ENCODE assay signal across 8 mouse cellular contexts in genomic region chrX:38600177-38600994, GRCm38 (mm10). TPM values are rescaled to one million over a fixed set of nuclear protein-coding genes. Genes with fewer than 3 reads are reported as not detected.
DNase-seq lines count a peak whose midpoint lies in the region; ATAC-seq and TF ChIP-seq lines count a peak whose summit lies in the region.

Mcts1 (plus strand) TSS chrX:38600578.

- no peaks in the 10 kb centered on the region for H3K36me3 ChIP-seq in hindbrain, embryonic 10.5 days
- H3K36me3 ChIP-seq in lung, postnatal 0 days (ENCODE audit: insufficient read depth, low read length) = no peaks in the 10 kb centered on the region

- peak; percentile 99 for ATAC-seq in frontal cortex, adult (ENCODE audit: low TSS enrichment)
- peak; percentile 94 for ATAC-seq in lung, postnatal 0 days

- peak within 1 kb of the TSS; percentile 53 for H3K4me2 ChIP-seq in lung, postnatal 0 days (replicated peaks; ENCODE audit: low read depth, low read length)

- no peaks in the 10 kb centered on the region for H3K27me3 ChIP-seq in hindbrain, embryonic 10.5 days (ENCODE audit: insufficient read depth, poor library complexity, severe bottlenecking)
- no peaks in the 10 kb centered on the region for H3K27me3 ChIP-seq in lung, postnatal 0 days (replicated peaks; ENCODE audit: insufficient read depth, low read length)

- H3K9ac ChIP-seq in lung, postnatal 0 days (replicated peaks; ENCODE audit: low read depth) = peak within 1 kb of the TSS; percentile 65

- peak; percentile 33; the same call in 1 of the 2 replicates for TF ChIP-seq EP300 in lung, postnatal 0 days (IDR thresholded peaks at IDR 0.05)

- 16% methylated on average over 26 of the region's 26 CpGs for WGBS in hindbrain, embryonic 10.5 days
- 16% methylated on average over 26 of the region's 26 CpGs for WGBS in lung, postnatal 0 days

- H3K4me1 ChIP-seq in hindbrain, embryonic 10.5 days (replicated peaks) = no peaks in the 10 kb centered on the region
- H3K4me1 ChIP-seq in lung, postnatal 0 days (ENCODE audit: insufficient read depth, low read depth, low read length) = no peaks in the 10 kb centered on the region

- H3K27ac ChIP-seq in hindbrain, embryonic 10.5 days = peak within 1 kb of the TSS; percentile 84
- H3K27ac ChIP-seq in lung, postnatal 0 days (ENCODE audit: low read length) = peak within 1 kb of the TSS; percentile 91

- peak; percentile 87 for DNase-seq in MEL-GATA-1-ER (ENCODE audit: extremely low read depth, low read depth)
- DNase-seq in cerebellum, adult 8-10 months = peak; percentile 68
- peak; percentile 76 for DNase-seq in hindbrain, embryonic 10.5 days (ENCODE audit: low spot score)
- DNase-seq in layer of hippocampus, adult 9-11 months = peak; percentile 90
- DNase-seq in lung, postnatal 0 days (ENCODE audit: low spot score) = peak; percentile 93
- DNase-seq in ovary, postnatal 14 days (ENCODE audit: low spot score) = peak; percentile 41
- peak; percentile 71 for DNase-seq in thymus, postnatal 14 days

- TF ChIP-seq CTCF in lung, postnatal 0 days (IDR thresholded peaks at IDR 0.05) = no peak

- peak within 1 kb of the TSS; percentile 60 for H3K4me3 ChIP-seq in hindbrain, embryonic 10.5 days
- peak within 1 kb of the TSS; percentile 52 for H3K4me3 ChIP-seq in lung, postnatal 0 days (ENCODE audit: low read depth, low read length)

- no peaks in the 10 kb centered on the region for H3K9me3 ChIP-seq in hindbrain, embryonic 10.5 days
- no peaks in the 10 kb centered on the region for H3K9me3 ChIP-seq in lung, postnatal 0 days (ENCODE audit: low read length)

RNA-seq across cellular contexts. Expression of gene Mcts1, which starts in this region (rescaled TPM):
- 88.5 and 106 TPM in 2 replicates for polyA plus RNA-seq in hindbrain, embryonic 10.5 days (2016; fragmentation: Nextera tagmentation; extraction: Ambion mirVana)
- polyA plus RNA-seq in lung, postnatal 0 days (2015; fragmentation: Nextera tagmentation; extraction: Ambion mirVana) = 80.1 and 81.4 TPM in 2 replicates

Comparison
In these comparisons a context has a peak if more than half of its experiments do, and no peak if none do; other contexts are left out.
1. Peak in every context shown above with its lines: DNase-seq, ATAC-seq, H3K4me3 ChIP-seq and H3K27ac ChIP-seq.
2. DNase-seq: peak in every context shown above with its lines; median percentile 93 in lung, postnatal 0 days; 90 in layer of hippocampus, adult 9-11 months; 87 in MEL-GATA-1-ER; 76 in hindbrain, embryonic 10.5 days; 71 in thymus, postnatal 14 days; 68 in cerebellum, adult 8-10 months; 41 in ovary, postnatal 14 days.